Mouse (Mus musculus) large intestine, adult 2 months (tissue): Measurements from ENCODE around the gene Twnk. TPM values are rescaled to one million over a fixed set of nuclear protein-coding genes. Genes with fewer than 3 reads are reported as not detected.
"Not testable (repeated sequence)": the region's sequence is repeated elsewhere in the genome, so short reads cannot be mapped to it uniquely, and the experiment has no call there.

ENCODE experiments used
- DNase-seq: peaks from one replicate; pipeline ENCODE4 v3.0.0-alpha.2; 2012; ENCODE audit warnings: low read depth, low spot score
- WGBS: fragments of 180-500 bp; shearing (Covaris S2); methylation state at CpG from one replicate; pipeline ENCODE4 v1.1.7; 2018; 5-methylcytosine and 5-hydroxymethylcytosine counted together
- polyA plus RNA-seq: library from polyadenylated mRNA; depleted of rRNA; stranded (reverse); fragments of >200 nt; gene quantifications from 2 replicates; pipeline ENCODE4 v1.2.3, GENCODE M21; 2012

Twnk gene
- polyA plus RNA-seq, 1 experiment = 10.2 TPM

- DNase-seq = no peak
- 5% methylated on average over 13 of the region's 13 CpGs for WGBS
Measured at GRCm38 (mm10) chr19:45018351-45018831, 12.9 kb downstream of the Twnk start.

GRCm38 (mm10) chr19:45020348-45020747, 14.9 kb downstream of the Twnk start:
- no peak for DNase-seq
- 12% methylated on average over 6 of the region's 6 CpGs for WGBS

- WGBS = 79% methylated on average over 15 of the region's 15 CpGs
- DNase-seq = no peak
Measured at GRCm38 (mm10) chr19:45021362-45021761, 15.9 kb downstream of the Twnk start.

- DNase-seq = no peak
- 80% methylated on average over 11 of the region's 11 CpGs for WGBS
Measured at GRCm38 (mm10) chr19:45023993-45024392, 18.5 kb downstream of the Twnk start.

GRCm38 (mm10) chr19:45024775-45025174, 19.3 kb downstream of the Twnk start:
- DNase-seq = no peak
- 85% methylated on average over 20 of the region's 20 CpGs for WGBS

GRCm38 (mm10) chr19:45025937-45026568, 20.6 kb downstream of the Twnk start:
- 90% methylated on average over 37 of the region's 37 CpGs for WGBS
- DNase-seq = no peak

GRCm38 (mm10) chr19:45026958-45027670, 21.7 kb downstream of the Twnk start:
- 44% methylated on average over 6 of the region's 6 CpGs for WGBS
- no peak for DNase-seq

GRCm38 (mm10) chr19:45027848-45028247, 22.4 kb downstream of the Twnk start:
- DNase-seq = no peak
- 53% methylated on average over 6 of the region's 6 CpGs for WGBS

GRCm38 (mm10) chr19:45028746-45029145, 23.3 kb downstream of the Twnk start:
- no peak for DNase-seq
- WGBS = 67% methylated on average over 19 of the region's 19 CpGs

GRCm38 (mm10) chr19:45029571-45029970, 24.1 kb downstream of the Twnk start:
- WGBS = 63% methylated on average over 9 of the region's 9 CpGs
- no peak for DNase-seq

GRCm38 (mm10) chr19:45030111-45030510, 24.6 kb downstream of the Twnk start:
- no peak for DNase-seq
- WGBS = 28% methylated on average over 8 of the region's 8 CpGs

- WGBS = 30% methylated on average over 20 of the region's 20 CpGs
- peak; percentile 91 for DNase-seq
Measured at GRCm38 (mm10) chr19:45030746-45031693, 25.6 kb downstream of the Twnk start.

- WGBS = 8% methylated on average over 4 of the region's 4 CpGs
- no peak for DNase-seq
Measured at GRCm38 (mm10) chr19:45031780-45032179, 26.3 kb downstream of the Twnk start.

- DNase-seq = no peak
- 57% methylated on average over 17 of the region's 17 CpGs for WGBS
Measured at GRCm38 (mm10) chr19:45032570-45033332, 27.3 kb downstream of the Twnk start.

GRCm38 (mm10) chr19:45036867-45037266, 31.4 kb downstream of the Twnk start:
- WGBS = 46% methylated on average over 16 of the region's 16 CpGs
- no peak for DNase-seq

- WGBS = 82% methylated on average over 7 of the region's 7 CpGs
- DNase-seq = not testable (repeated sequence)
Measured at GRCm38 (mm10) chr19:45038198-45038597, 32.7 kb downstream of the Twnk start.

GRCm38 (mm10) chr19:45040214-45040613, 34.8 kb downstream of the Twnk start:
- 70% methylated on average over 13 of the region's 13 CpGs for WGBS
- DNase-seq = no peak

GRCm38 (mm10) chr19:45044389-45044927, 39.0 kb downstream of the Twnk start:
- DNase-seq = no peak
- 83% methylated on average over 11 of the region's 11 CpGs for WGBS

GRCm38 (mm10) chr19:45045236-45045635, 39.8 kb downstream of the Twnk start:
- no peak for DNase-seq
- 68% methylated on average over 15 of the region's 15 CpGs for WGBS
